20 mouse cellular contexts compared by ENCODE assay signal in genomic region chr13:101473349-101473748, GRCm38 (mm10).
"Had no signal": no experiment of that assay in that cellular context is flagged by ENCODE, and none has a peak within 500 bp of the region (broad histone marks: within the 10 kb centered on the region; RNA-seq: fewer than 3 reads in every experiment).

No protein-coding gene starts in this region.

- DNase-seq: cerebellum, adult 9-10 months; cerebellum, adult 9-11 months; cerebellum, postnatal 10 days; cerebellum, postnatal 14 days; cerebellum, postnatal 25 days; cerebellum, postnatal 36 days; embryo, embryonic 11 days; forebrain, postnatal 0 days; gastrocnemius, adult 2 months; gastrocnemius, postnatal 10 days; gastrocnemius, postnatal 14 days; gastrocnemius, postnatal 25 days; gastrocnemius, postnatal 36 days; heart, adult 11 months; heart, adult 18-20 months; heart, adult 2 months had no signal

- ATAC-seq: forebrain, embryonic 13.5 days; forebrain, embryonic 14.5 days; forebrain, embryonic 15.5 days; forebrain, embryonic 16.5 days; forebrain, postnatal 0 days had no signal
